Mouse (Mus musculus): Measurements from ENCODE around the gene Itfg2.
A peak's percentile ranks its signal among the peaks of the same experiment; 100 is the strongest.

The Itfg2 gene

GRCm38 (mm10) chr6:128424269-128425019 lies at the start of gene Itfg2:
Gene Itfg2 (minus strand): TSS chr6:128424931.
- peak; percentile 97 for DNase-seq (ENCODE audit: low read depth, low spot score)

- DNase-seq (ENCODE audit: low read depth, low spot score), result no peak
Measured at GRCm38 (mm10) chr6:128474112-128474511, 49.4 kb upstream of the Itfg2 start.

GRCm38 (mm10) chr6:128469451-128469850 lies 44.7 kb upstream of the Itfg2 start:
- DNase-seq (ENCODE audit: low read depth, low spot score), result peak; percentile 51

GRCm38 (mm10) chr6:128467298-128467697 lies 42.6 kb upstream of the Itfg2 start:
- DNase-seq (ENCODE audit: low read depth, low spot score), result peak; percentile 90

- no peak for DNase-seq (ENCODE audit: low read depth, low spot score)
Measured at GRCm38 (mm10) chr6:128466563-128466962, 41.8 kb upstream of the Itfg2 start.

GRCm38 (mm10) chr6:128466043-128466442 lies 41.3 kb upstream of the Itfg2 start:
- DNase-seq (ENCODE audit: low read depth, low spot score), result peak; percentile 97

GRCm38 (mm10) chr6:128464996-128465395 lies 40.3 kb upstream of the Itfg2 start:
- DNase-seq (ENCODE audit: low read depth, low spot score), result no peak

GRCm38 (mm10) chr6:128461606-128462005 lies 36.9 kb upstream of the Itfg2 start:
- no peak for DNase-seq (ENCODE audit: low read depth, low spot score)

GRCm38 (mm10) chr6:128460729-128461503 lies 36.2 kb upstream of the Itfg2 start:
- DNase-seq (ENCODE audit: low read depth, low spot score), result peak; percentile 88

GRCm38 (mm10) chr6:128460321-128460720 lies 35.6 kb upstream of the Itfg2 start:
- peak; percentile 60 for DNase-seq (ENCODE audit: low read depth, low spot score)

- DNase-seq (ENCODE audit: low read depth, low spot score), result no peak
Measured at GRCm38 (mm10) chr6:128457186-128457585, 32.5 kb upstream of the Itfg2 start.

GRCm38 (mm10) chr6:128455835-128456605 lies 31.3 kb upstream of the Itfg2 start:
- DNase-seq (ENCODE audit: low read depth, low spot score), result no peak

GRCm38 (mm10) chr6:128447063-128447462 lies 22.3 kb upstream of the Itfg2 start:
- no peak for DNase-seq (ENCODE audit: low read depth, low spot score)

- peak; percentile 95 for DNase-seq (ENCODE audit: low read depth, low spot score)
Measured at GRCm38 (mm10) chr6:128445761-128446535, 21.2 kb upstream of the Itfg2 start.

GRCm38 (mm10) chr6:128440238-128440637 lies 15.5 kb upstream of the Itfg2 start:
- DNase-seq (ENCODE audit: low read depth, low spot score), result peak; percentile 56

GRCm38 (mm10) chr6:128438871-128439341 lies 14.2 kb upstream of the Itfg2 start:
- DNase-seq (ENCODE audit: low read depth, low spot score), result no peak

GRCm38 (mm10) chr6:128438317-128438870 lies 13.7 kb upstream of the Itfg2 start, which contains the start of gene Fkbp4:
Gene Fkbp4 (minus strand): TSS chr6:128438677.
- DNase-seq (ENCODE audit: low read depth, low spot score), result peak; percentile 94

GRCm38 (mm10) chr6:128437731-128438316 lies 13.1 kb upstream of the Itfg2 start:
- peak; percentile 67 for DNase-seq (ENCODE audit: low read depth, low spot score)

- no peak for DNase-seq (ENCODE audit: low read depth, low spot score)
Measured at GRCm38 (mm10) chr6:128437288-128437687, 12.6 kb upstream of the Itfg2 start.

- no peak for DNase-seq (ENCODE audit: low read depth, low spot score)
Measured at GRCm38 (mm10) chr6:128436356-128437005, 11.8 kb upstream of the Itfg2 start.
